Mouse (Mus musculus): ENCODE measurements around the gene Cbr2. TPM values are rescaled to one million over a fixed set of nuclear protein-coding genes. Genes with fewer than 3 reads are reported as not detected.
A peak's percentile ranks its signal among the peaks of the same experiment; 100 is the strongest.
"Not testable (repeated sequence)": the region's sequence is repeated elsewhere in the genome, so short reads cannot be mapped to it uniquely, and the experiment has no call there.

The Cbr2 gene
- total RNA-seq, 2 experiments from 2014 or later: 1.2 to 1.7 TPM

DNA sequence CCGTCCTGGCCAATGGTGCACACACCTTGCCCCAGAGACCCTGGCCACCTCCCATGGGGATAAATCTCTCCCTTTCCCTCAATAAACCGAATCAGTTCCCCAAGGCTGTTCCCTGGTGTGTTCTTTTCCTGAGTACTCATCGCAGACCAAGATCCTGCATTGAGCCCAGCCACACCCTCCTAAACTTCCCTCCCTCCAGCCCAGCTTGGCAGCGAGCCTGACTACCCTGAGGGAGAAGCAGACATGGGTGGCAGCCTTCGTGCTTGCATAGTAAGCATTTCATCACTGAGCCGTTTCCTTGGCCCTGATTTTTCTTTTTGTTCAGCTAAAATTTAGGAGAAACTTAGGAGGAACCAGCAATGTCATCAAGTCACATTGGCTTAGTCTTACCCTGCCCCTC is 1.6 kb upstream of the Cbr2 start:
- DNase-seq (ENCODE audit: low spot score in 2 of 2): no peak

DNA sequence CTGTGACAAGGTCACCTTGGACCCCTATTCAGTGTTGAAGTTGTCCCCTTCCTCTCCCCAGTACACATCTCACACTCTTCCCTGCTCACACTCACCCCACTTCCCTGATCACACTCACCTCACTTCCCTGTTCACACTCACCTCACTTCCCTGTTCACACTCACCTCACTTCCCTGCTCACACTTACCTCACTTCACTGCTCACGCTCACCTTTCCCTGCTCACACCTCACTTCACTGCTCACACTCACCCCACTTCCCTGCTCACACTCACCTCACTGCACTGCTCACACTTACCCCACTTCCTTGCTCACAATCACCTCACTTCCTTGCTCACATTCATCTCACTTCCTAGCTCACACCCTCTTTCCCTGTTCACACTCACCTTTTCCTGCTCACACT is 519 bp downstream of the Cbr2 start:
- DNase-seq (ENCODE audit: low spot score in 2 of 2): no peak

DNA sequence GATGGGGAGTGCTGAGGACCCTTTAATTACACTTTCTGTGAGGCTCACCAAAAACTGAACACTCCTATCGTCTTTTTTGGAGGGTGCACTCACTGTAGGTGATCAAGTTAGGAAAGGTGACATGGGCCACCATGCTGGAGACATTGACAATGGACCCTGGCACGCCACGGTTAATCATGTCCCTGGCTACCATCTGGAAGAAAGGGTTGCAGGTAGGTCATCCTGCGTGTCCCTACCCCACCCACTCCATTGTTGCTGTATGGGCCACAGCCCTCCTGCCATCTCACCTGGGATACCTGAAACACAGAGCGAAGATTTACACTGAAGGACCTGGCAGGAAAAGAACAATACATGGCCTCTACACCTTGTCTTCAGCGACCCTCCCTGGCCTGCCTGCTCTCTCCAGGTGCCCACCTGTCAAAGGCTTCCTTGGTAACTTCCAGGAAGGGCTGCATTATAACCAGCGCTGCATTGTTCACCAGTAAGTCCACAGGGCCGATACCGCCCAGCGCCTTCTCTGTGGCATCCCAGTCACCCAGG is 1.5 kb downstream of the Cbr2 start:
- DNase-seq (ENCODE audit: low spot score in 2 of 2): no peak

DNA sequence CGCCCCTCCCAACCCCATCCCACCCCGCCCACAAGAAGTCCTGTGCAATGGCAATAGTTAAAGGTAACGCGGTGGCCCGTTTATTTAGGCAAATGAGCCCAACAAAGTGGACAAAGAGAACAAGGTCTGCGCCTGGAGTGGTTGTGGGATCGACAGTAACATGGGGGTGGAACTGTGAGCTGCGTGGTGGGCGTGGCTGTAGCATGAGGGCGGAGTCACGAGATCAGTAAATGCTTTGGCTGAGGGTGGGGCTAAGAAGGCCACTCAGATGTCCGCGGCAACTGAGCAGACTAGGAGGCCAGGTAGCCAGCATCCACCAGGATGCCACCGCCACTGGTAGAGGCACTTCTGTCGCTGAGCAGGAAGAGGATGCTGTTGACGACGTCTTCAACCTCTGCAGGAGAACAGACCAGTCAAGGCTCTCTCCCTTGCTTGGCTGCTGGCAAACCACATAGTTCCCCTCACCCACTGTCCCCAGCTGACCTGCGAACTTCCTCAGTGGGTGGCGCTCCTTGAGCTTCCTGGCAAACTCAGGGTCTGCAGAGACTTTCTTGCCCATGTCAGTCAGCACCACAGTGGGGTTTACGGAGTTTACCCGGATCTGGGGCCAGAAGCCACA is 2.4 kb downstream of the Cbr2 start:
- not testable (repeated sequence) for DNase-seq (ENCODE audit: low spot score in 2 of 2)

DNA sequence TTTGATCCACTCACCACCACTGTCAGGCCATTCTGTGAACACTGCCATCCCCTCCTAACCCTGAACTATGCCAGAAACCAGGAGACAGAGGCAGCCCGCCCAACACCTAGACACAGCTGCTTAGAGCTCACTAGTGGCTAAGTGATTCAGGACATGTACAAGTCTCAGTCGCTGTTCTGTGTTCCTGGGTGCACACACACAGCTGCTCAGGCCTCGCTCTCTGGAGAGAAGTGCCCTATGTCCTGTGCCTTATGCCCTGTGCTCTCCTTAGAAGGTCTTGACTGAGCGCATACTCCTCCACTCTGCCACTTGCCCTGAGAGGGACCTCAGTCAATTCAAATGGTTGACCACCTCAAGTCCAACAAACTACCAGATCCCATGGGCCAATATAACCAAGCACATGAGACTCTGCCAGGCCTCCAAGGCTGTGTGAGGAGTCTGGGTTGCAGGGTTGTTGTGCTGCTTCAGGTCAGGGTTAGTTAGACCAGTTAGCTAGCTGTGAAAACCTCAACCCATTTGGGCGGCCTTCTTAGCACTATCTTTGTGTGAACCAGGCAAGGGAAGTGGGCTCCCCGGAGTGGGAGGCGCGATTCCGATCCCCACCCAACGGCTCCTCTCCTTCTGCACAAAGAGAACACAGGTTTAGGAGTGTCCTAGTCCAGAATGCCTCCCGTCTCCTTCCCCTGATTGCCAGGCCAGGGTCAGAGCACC is 3.2 kb downstream of the Cbr2 start:
- no peak for DNase-seq (ENCODE audit: low spot score in 2 of 2)

DNA sequence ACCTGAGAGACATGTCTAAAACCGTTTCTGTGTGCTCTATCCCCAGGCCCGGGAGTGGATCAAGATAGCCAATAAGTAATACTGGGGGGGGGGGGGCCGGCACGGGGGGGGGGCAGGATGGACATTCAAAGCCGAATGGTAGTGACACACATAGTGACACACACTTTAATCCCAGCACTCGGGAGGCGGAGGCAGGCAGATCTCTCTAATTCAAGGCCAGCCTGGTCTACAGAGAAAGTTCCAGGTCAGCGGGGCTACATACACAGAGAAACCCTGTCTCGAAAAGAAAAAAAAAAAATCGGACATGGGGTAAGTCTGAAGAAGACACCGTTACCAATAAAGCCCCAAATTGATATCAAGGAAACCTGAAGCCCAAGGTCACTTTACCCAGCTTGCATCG is 4.3 kb downstream of the Cbr2 start:
- no peak for DNase-seq (ENCODE audit: low spot score in 2 of 2)

DNA sequence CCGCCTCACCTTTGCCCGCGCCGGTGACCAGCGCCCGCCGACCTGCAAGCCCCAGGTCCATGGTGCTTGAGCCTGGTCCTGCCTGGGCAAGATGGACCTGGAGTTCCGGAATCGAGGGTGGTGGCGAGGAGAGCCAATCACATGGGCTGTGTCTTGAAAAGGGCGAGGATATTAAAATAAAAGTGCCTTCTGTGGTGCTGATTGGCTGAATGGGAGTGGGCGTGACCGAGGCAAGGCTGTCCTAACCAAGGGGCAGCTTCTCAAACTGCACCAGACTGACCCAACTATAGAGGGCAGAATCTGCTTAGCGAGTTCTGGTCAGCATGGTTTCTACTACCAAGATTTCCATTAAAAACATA is 4.8 kb downstream of the Cbr2 start, which contains the start of gene Dcxr:
Dcxr (minus strand) TSS at position 113 of the 359 bp plus-strand sequence.
- peak in 1 of 2 experiments; percentile 85 for DNase-seq (ENCODE audit: low spot score in 2 of 2)

DNA sequence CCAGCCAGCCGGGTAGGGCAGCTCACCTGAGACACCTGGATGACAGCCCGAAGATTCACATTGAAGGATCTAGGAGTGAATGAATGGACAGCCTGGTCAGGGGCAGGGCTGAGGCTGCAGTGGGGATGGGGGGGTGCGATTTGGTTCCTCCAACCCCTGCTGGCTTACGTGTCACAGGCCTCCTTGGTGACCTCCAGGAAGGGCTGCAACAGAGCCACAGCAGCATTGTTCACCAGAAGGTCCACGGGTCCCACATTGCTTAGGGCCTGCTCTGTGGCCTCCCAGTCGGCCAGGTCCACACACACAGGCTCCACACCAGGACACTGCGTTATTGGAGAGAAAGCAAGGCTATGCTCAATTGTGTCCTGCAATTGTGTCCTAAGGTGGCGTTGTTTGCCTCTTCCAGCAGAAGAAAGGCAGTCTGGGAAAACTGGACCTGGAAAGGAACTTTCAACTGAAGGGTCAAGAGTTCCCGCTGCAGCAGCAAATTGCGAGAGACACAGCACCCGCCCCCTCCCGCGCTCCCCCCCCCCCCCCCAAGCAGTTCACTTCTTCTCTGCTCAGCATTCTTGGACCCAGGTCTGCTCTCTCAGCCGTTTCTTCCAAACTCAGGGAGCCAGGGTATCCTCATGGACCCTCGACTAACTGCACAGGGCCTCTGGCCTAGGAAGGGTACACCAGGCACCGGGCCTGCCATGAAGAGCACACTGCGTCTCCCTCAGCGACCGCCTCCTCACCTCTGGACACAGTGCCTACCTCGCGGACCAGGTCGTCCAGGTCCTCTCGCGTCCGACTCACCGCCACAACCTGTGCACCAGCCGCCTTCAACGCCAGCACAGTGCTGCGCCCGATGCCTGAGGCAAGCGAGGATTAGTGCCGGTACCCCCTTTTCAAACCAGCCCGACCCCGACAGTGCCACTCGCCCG is 5.4 kb downstream of the Cbr2 start:
- no peak for DNase-seq (ENCODE audit: low spot score in 2 of 2)

DNA sequence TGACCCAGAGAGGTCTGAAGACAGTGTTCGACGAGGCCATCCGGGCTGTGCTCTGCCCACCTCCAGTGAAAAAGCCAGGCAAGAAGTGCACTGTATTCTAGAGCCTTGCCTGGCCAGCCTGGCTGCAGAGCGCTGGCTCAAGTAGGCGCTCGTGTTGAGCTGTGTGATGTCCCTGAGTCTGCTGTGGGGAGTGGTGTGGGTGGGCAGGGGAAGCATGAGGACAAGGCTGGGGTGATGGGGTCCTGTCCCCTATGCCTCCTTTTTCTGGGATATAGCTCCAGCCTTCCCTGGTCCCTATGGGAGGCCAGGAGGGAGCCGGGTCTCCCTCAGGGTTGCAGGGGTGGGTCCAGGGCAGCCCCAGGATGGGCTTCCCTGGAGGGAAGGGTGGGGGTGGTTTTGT is 8.4 kb downstream of the Cbr2 start:
- no peak for DNase-seq (ENCODE audit: low spot score in 2 of 2)

DNA sequence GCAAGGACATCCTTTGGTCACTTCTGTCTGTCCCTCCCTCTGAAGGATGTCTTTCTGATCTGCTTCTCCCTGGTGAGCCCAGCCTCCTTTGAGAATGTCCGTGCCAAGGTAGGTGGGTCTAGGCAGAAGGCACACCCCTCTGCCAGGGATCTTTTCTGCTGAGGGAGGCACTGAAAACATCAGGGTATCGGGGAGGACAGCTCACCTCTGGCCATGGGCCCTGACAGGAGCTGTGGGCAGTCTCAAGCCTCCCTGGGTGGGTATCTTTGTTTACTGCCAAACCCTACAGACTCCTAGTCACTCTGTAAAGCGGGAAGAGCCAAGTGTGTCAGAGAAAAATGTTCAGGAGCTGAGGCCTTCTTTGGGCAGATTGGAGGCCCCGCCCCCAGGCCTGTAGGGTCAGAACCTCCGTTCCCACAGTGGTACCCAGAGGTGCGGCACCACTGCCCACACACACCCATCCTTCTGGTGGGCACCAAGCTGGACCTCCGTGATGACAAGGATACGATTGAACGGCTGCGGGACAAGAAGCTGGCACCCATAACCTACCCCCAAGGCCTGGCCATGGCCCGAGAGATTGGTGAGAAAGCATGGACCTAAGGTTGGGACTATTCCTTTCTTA is 9.0 kb downstream of the Cbr2 start:
- no peak for DNase-seq (ENCODE audit: low spot score in 2 of 2)

DNA sequence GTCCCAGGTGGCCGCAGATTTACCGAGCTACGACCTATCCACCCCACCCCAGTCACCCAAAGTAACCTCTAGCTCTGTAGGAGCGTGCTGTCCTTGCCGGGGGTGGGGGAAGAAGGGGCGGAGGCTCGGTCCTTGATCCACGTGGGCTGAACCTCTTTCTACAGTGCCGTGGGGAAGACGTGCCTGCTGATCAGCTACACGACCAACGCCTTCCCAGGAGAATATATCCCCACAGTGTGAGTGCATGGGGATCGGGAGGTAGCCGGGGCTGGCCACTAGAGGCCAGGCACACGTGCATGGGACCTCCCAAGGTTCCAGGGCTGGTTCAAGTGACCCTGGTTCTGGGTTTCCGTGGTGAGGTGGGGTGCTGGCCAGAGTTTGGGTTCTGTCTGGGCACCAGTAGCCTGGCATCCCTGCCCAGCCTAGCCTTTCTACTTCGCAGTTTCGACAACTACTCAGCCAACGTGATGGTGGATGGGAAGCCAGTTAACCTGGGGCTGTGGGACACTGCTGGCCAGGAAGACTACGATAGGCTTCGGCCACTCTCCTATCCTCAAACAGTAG is 9.8 kb downstream of the Cbr2 start:
- no peak for DNase-seq (ENCODE audit: low spot score in 2 of 2)

DNA sequence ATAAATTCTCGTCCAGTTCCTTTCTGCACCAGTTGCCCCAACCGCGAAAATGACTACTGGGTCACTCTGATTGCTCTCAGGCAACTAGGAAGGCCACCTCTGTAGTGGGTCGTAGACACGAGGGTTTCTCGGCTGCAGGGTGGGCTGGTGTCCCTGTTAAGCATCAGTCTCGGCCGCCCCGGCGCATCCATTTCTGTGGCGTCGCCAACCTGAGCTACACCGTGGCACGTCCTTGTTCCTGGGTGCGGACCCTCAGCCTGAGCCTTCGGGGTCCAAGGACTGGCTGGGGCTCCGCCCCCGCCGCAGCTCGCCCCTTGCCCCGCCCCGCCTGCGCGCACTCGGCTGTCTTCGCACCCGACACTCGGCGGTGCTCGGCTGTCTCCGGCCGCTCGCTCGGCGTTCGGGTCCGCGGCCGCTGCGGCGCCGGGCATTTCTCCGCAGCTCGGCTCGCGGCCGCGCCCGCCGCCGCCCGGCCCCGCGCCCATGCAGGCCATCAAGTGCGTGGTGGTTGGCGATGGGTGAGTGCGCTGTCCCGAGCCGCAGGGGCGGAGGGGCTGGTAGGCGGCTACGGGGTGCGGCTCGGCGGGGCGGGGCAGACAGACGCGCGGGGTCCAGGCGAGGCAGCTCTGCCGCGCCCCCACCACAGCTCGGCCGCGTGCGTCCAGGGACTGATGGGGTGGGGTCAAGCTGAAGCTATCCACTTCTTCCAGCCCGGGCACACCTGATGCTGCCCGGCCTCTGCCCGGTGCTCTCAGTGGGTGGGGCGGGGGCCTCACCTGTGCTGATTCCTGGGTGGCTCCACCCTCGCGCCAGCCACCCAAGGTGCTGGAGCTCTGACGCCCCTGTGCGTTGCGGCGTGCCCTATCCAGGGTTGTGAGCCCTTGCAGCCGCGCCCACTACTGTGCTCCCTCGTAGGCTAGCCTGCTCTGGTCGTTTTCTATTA is 10.5 kb downstream of the Cbr2 start, which contains the start of gene Rac3:
Rac3 (plus strand) TSS at position 347 of the 943 bp plus-strand sequence.
- peak; percentile 49 to 52 for DNase-seq (ENCODE audit: low spot score in 2 of 2)

DNA sequence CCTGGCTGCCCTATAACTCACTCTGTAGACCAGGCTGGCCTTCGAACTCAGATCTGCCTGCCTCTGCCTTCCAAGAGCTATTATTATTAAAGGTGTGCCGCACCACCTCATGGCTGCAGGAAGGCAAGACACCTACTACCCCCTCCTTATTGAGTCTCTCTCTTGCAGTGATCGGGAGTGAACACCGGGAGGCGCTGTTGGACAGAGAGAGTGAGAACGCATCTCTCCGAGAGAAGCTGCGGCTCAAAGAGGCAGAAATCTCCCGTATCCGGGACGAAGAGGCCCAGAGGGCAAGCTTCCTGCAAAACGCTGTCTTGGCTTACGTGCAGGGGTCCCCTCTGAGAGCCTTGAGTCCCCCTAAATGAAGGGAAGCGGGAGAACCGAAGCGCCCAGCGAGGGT is 11.5 kb downstream of the Cbr2 start:
- DNase-seq (ENCODE audit: low spot score in 2 of 2): peak; percentile 83 to 88

DNA sequence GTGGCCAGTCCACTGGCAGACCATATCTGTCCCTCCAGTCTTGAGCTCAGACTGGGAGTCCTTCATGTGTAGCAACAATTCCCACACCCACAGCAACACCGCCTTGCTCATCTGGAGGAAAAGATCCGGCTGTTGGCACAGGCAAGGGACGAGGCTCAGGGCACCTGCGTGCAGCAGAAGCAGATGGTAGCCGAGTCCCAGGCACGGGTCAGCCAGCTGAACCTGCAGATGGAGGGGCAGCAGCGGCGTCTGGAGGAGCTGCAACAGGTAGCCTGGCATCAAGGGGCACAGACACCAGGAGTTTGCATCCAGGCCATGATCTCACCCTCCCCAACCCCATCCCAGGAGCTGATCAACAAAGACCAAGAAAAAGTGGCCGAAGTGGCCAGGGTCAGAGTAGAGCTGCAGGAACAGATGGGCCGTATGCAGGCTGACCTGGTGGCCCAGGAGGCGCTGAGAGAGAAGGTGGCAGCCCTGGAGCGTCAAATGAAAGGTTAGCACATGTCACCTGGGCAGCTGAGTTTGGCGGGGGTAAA is 12.0 kb downstream of the Cbr2 start:
- no peak for DNase-seq (ENCODE audit: low spot score in 2 of 2)

DNA sequence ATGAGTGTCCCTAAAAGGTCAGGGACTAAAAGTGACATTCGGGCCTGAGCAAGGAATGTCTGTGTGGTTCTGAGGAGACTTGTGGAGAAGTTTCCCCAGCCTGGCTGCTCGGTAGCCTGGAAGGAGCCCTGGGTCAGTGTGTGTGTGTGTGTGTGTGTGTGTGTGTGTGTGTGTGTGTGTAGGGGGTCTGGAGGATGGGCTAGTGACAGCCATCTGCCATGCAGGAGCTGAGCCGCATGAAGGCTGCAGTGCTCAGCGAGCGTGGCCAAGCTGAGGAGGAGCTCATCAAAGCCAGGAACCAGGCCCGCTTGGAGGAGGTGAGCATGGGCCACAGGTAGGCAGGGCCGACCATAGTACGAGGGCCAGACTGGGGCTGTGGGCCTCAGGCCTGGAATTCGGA is 12.7 kb downstream of the Cbr2 start:
- DNase-seq (ENCODE audit: low spot score in 2 of 2): no peak

DNA sequence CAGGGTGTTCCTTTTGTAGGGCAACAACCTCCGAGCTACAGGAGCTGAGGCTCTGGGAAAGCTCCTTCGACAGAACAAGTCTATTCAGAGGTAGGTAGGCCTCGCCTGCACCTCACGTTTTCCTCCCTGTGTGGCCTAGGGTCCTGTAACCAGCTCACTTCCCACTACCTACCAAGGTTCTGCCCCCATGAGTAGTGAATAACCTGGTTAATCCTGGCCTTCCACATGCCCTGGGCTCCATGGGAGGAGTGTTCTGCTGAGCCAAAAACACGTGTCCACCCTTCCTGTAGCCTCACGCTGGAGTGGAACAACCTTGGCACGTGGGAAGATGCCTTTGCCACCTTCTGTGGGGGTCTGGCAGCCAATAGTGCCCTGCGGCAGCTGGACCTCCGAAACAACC is 16.8 kb downstream of the Cbr2 start:
- DNase-seq (ENCODE audit: low spot score in 2 of 2): no peak

DNA sequence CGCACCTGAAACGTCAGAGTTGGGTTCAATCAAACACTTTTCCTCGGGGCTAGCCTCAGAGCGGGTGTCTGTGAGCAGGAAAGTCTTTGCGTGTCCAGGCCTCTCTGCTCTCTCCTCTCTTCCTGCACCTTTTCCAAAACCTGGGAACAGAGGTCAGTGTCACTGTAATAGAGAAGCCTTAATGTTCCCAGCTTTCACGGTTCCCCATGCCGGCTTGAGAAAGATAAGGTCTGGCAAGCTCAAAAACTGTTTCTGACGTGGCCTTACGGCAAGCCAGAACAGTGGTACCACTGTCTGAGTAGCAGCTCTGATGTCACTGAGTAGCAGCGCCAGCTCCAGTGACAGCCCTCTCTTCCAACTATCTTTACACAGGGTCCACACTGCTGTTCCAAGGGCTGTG is 17.4 kb downstream of the Cbr2 start:
- no peak for DNase-seq (ENCODE audit: low spot score in 2 of 2)

DNA sequence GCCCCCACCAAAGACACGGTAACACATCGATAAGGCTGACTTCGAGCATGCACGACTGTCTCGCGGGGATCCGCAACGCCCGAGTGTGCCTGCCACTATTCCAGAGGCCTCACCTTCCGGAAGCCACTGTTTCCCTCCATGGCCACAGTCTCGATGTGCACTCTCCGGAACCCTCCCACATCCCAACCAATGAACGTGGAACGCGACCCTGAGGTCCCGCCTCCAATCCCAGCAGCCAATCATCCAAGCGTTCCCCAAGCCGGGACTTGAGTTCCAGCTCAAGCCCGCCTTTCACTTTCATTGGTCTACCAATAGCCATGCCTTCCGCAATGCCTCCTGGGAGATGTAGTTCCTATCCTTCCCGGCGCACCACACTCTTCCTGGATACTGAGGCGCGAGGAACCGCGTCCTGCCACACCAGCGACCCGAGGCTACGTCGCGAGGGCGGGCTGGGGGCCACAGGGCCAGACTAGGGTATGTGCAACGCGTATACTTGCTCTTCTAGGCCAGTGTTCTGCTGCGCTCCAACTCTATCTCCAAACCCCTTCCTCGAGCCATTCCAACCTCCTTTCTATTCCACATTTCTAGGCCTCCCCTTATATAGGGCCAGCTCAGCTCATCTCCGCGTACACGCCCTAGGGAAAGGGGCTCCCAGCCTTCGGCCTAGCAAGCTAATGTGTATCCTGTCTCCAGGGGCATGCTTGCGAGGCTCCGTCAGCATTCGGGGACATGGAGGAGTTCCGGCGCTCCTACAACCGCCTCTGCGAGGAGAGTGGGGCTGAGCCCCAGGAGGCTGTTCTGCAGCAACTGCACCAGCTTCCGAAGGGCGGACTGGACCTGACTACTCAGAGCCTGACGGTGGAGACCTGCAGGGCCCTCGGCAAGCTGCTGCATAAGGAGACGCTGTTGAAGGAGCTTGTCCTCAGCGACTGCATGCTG is 18.1 kb downstream of the Cbr2 start, which contains the start of the genes Cenpx and Lrrc45:
Cenpx (minus strand) TSS at position 159 of the 939 bp plus-strand sequence.
Lrrc45 (plus strand) TSS at position 346 of the 939 bp plus-strand sequence.
- peak; percentile 98 to 99 for DNase-seq (ENCODE audit: low spot score in 2 of 2)

Data from layer of hippocampus, adult 18-20 months (tissue).